Mouse (Mus musculus) large intestine, adult 2 months (tissue): Measurements from ENCODE around the gene Ywhag. TPM values are rescaled to one million over a fixed set of nuclear protein-coding genes. Genes with fewer than 3 reads are reported as not detected.

Experiments used
- DNase-seq: peaks from one replicate; pipeline ENCODE4 v3.0.0-alpha.2; 2012; ENCODE audit warnings: low read depth, low spot score
- WGBS: fragments of 180-500 bp; shearing (Covaris S2); methylation state at CpG from one replicate; pipeline ENCODE4 v1.1.7; 2018; 5-methylcytosine and 5-hydroxymethylcytosine counted together
- polyA plus RNA-seq: library from polyadenylated mRNA; depleted of rRNA; stranded (reverse); fragments of >200 nt; gene quantifications from 2 replicates; pipeline ENCODE4 v1.2.3, GENCODE M21; 2012

The Ywhag gene
- polyA plus RNA-seq, 1 experiment = 41.6 TPM

- 86% methylated on average over 8 of the region's 8 CpGs for WGBS
- no peak for DNase-seq
These were observed 16.9 kb downstream of the Ywhag start for GRCm38 (mm10) chr5:135917327-135918058.

- no peak for DNase-seq
- WGBS = 89% methylated on average over 3 of the region's 3 CpGs
These were observed 17.8 kb downstream of the Ywhag start for GRCm38 (mm10) chr5:135916601-135917000.

- no peak for DNase-seq
- 57% methylated on average over 6 of the region's 6 CpGs for WGBS
These were observed 18.3 kb downstream of the Ywhag start for GRCm38 (mm10) chr5:135916051-135916565.

GRCm38 (mm10) chr5:135914156-135914555, 20.3 kb downstream of the Ywhag start:
- WGBS = 60% methylated on average over 6 of the region's 6 CpGs
- no peak for DNase-seq

GRCm38 (mm10) chr5:135913201-135913600, 21.2 kb downstream of the Ywhag start:
- WGBS = 60% methylated on average over 5 of the region's 5 CpGs

GRCm38 (mm10) chr5:135911633-135912220, 22.7 kb downstream of the Ywhag start:
- no peak for DNase-seq
- WGBS = 80% methylated on average over 11 of the region's 11 CpGs

More at GRCm38 (mm10) chr5:135913201-135913600, 21.2 kb downstream of the Ywhag start:
- no peak for DNase-seq

- no peak for DNase-seq
- 89% methylated on average over 25 of the region's 25 CpGs for WGBS
These were observed 23.6 kb downstream of the Ywhag start for GRCm38 (mm10) chr5:135910813-135911212.

GRCm38 (mm10) chr5:135909646-135910045, 24.8 kb downstream of the Ywhag start:
- DNase-seq = no peak

GRCm38 (mm10) chr5:135908989-135909388, 25.4 kb downstream of the Ywhag start:
- WGBS = 92% methylated on average over 16 of the region's 16 CpGs

More at GRCm38 (mm10) chr5:135909646-135910045, 24.8 kb downstream of the Ywhag start:
- WGBS = 84% methylated on average over 10 of the region's 10 CpGs

GRCm38 (mm10) chr5:135908185-135908584, 26.2 kb downstream of the Ywhag start:
- 78% methylated on average over 12 of the region's 12 CpGs for WGBS
- no peak for DNase-seq

More at GRCm38 (mm10) chr5:135908989-135909388, 25.4 kb downstream of the Ywhag start:
- DNase-seq = no peak

GRCm38 (mm10) chr5:135907256-135907655, 27.2 kb downstream of the Ywhag start:
- WGBS = 64% methylated on average over 13 of the region's 13 CpGs
- DNase-seq = no peak

GRCm38 (mm10) chr5:135906846-135907245, 27.6 kb downstream of the Ywhag start:
- 63% methylated on average over 4 of the region's 4 CpGs for WGBS
- no peak for DNase-seq

- no peak for DNase-seq
- WGBS = 58% methylated on average over 8 of the region's 8 CpGs
These were observed 28.8 kb downstream of the Ywhag start for GRCm38 (mm10) chr5:135905320-135906225.

- 69% methylated on average over 5 of the region's 5 CpGs for whole genome bisulfite sequencing
These were observed 30.2 kb downstream of the Ywhag start for GRCm38 (mm10) chr5:135904259-135904658.

GRCm38 (mm10) chr5:135903551-135904151, 30.8 kb downstream of the Ywhag start:
- 2% methylated on average over 30 of the region's 30 CpGs for WGBS
- peak; percentile 67 for DNase-seq

More at GRCm38 (mm10) chr5:135904259-135904658, 30.2 kb downstream of the Ywhag start:
- DNase-seq = no peak

GRCm38 (mm10) chr5:135903058-135903457, 31.4 kb downstream of the Ywhag start:
- WGBS = 45% methylated on average over 7 of the region's 7 CpGs
- DNase-seq = no peak

- no peak for DNase-seq
- 61% methylated on average over 6 of the region's 6 CpGs for WGBS
These were observed 32.9 kb downstream of the Ywhag start for GRCm38 (mm10) chr5:135901354-135902095.

GRCm38 (mm10) chr5:135900701-135901100, 33.7 kb downstream of the Ywhag start:
- WGBS = 85% methylated on average over 3 of the region's 3 CpGs
- DNase-seq = no peak

GRCm38 (mm10) chr5:135899833-135900232, 34.6 kb downstream of the Ywhag start:
- WGBS = 46% methylated on average over 4 of the region's 4 CpGs
- DNase-seq = no peak
